Mouse (Mus musculus) bone marrow macrophage, adult 2 months (primary cell): ENCODE measurements around the gene Mad2l2.

ENCODE experiments used
- CTCF ChIP-seq: IDR thresholded peaks from 2 replicates; pipeline ENCODE4 v1.5.1; 2012; ENCODE audit warnings: low read depth, mild to moderate bottlenecking, low read length, moderate library complexity
- POLR2A ChIP-seq: IDR thresholded peaks from 2 replicates; pipeline ENCODE4 v1.6.1; 2012; ENCODE audit warnings: mild to moderate bottlenecking, low read depth, low read length, borderline replicate concordance

DNA sequence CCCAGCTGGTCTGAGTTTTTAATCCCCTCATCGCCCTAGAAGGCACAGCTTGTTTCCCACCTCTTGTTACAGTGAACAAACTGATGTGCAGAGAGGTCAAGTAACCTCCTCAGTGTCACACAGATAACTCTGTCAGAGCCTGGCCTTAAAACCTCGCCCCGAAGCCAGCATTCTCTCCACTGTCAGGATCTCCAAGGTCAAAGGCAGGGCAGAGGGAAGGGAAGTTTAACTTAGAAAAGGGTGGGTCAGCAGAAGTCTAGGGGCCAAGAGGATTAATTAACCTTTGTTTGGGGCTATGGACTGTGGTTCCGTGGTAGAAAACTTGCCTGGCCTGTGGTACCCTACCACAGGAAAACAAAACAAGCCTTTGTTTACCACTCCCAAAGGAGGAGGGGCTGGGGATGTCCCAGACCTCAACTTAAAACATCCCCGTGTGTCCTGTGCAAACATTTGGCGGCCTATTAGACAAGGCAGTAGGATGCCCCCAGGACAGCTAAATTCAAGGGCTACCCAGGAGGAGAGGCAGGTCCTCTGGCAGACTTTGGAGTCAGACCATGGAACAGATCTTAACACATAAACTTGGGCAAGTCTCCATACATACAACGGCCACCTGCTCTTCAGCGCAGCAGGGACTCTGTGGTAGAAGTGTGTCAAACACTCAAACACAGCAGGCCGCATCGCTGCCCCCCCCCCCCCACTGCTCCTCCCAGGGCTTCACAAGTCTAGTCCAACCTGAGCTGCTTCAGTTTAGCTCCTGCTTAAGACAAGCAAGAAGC lies 44.9 kb upstream of the Mad2l2 start:
- no peak for TF ChIP-seq CTCF
- no peak for TF ChIP-seq POLR2A
